Mouse (Mus musculus) embryonic stem cell, embryonic (primary cell): Measurements from ENCODE around the gene Ctnnd2.

Experiments
- CTCF ChIA-PET, 4 experiments: fragments of 300-600 bp in 2 of 4; fragments of 350-600 bp in 2 of 4; sonication (Branson Sonifier 250); formaldehyde crosslinking; loops; one replicate each; lab custom pipeline; 2022; ENCODE audit warnings: inconsistent platforms in 2 of 4; lab: Charles Lee
- POLR2A ChIA-PET, 4 experiments: fragments of 300-600 bp in 2 of 4; fragments of 350-600 bp in 2 of 4; sonication (Branson Sonifier 250); formaldehyde crosslinking; loops; one replicate each; lab custom pipeline; 2022; ENCODE audit warnings: antibody characterized with exemption in 4 of 4, inconsistent platforms in 1 of 4; lab: Charles Lee

The Ctnnd2 gene

DNA sequence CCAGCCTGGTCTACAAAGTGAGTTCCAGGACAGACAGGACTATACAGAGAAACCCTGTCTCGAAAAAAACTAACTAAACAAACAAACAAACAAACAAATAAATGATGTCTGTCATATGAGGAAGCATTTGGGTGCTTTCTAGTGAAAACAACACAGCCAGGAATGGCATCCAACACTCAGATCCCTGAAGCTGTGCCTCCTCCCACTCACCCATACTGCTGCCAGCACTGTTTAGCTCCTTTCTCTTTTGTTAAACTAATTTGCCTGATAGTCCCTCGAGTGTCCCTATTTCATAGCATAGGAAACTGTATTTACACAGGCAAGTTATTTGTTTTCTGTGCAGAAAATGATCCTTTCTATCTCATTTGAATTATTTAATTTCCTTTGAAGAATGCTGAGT, 546.8 kb downstream of the Ctnnd2 start:
- ChIA-PET POLR2A (no interaction called here), CTCF (no interaction called here)

DNA sequence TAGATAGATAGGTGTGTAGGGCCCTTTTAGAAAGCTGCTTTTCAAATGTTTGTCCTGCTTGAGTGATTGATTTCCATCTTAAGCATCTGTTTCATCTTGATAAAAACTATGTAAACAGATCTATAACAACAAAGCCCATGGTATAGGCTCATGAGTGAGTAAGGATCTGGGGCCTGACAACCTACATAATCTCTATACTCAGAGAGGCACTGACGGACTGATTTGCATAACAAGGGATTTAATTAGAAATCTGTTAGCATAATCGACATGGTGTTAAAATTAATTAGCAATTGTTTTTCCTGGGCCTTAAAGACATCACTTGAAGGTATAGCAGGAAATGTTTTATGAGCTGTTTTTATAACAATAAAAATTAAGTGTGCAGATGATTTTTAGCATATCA, 548.7 kb downstream of the Ctnnd2 start:
- CTCF ChIA-PET, result no interaction called here

DNA sequence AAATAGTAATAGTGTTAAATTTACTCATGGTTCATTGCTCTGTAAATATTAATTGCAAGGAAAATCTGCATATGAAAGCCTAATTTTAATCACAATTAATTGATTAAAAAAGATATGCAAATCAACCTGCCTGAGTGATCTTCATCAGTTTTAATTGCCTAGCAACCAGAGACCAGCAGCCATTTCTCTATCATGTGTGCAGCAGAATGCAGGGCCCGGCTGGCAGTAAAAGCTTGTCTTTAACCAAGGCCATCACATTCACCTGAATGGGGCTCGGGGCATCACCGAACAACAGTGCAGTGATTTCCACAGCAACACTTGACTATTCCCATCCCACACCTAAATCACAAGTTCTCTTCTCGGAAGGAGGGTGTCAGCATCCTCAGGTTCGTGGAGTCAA, 553.7 kb downstream of the Ctnnd2 start:
- ChIA-PET CTCF (interaction anchor here in 3 of 4 experiments (0.7 to 1.3 kb wide), 2 partner anchors 15 to 16 kb away, joined by 3 to 5 read pairs (median 4); no protein-coding TSS in a partner anchor), POLR2A (interaction anchor here in 1 of 4 experiments (1.8 kb wide), 1 partner anchor 9 kb away, joined by 5 read pairs; no protein-coding TSS in a partner anchor)

More for the DNA sequence above, 548.7 kb downstream of the Ctnnd2 start:
- POLR2A ChIA-PET, result interaction anchor here in 1 of 4 experiments (0.6 kb wide), 3 partner anchors 35 to 1773 kb away, joined by 3 to 9 read pairs (median 3); no protein-coding TSS in a partner anchor

DNA sequence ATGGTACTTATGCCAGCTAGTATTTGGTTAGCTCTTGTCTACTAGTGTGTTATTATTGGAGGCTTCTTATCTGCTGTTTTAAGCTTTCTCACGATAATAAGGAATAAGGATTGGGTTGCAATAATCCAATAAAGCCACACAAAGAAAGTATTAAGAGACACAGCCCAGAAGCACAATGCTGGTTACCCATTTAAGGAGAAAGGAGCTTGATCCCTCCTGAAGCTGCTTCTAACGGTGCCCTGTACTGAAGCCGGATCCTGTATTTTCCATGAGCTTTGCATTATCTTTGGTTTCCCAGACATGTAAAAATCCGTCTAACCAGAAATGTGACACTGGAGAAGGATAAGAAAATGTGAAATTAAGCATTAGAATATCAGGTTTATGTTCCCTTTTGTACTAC, 565.8 kb downstream of the Ctnnd2 start:
- POLR2A ChIA-PET, result no interaction called here
- CTCF ChIA-PET, result interaction anchor here in 1 of 4 experiments (0.6 kb wide), 1 partner anchor 14 kb away, joined by 8 read pairs; no protein-coding TSS in a partner anchor

DNA sequence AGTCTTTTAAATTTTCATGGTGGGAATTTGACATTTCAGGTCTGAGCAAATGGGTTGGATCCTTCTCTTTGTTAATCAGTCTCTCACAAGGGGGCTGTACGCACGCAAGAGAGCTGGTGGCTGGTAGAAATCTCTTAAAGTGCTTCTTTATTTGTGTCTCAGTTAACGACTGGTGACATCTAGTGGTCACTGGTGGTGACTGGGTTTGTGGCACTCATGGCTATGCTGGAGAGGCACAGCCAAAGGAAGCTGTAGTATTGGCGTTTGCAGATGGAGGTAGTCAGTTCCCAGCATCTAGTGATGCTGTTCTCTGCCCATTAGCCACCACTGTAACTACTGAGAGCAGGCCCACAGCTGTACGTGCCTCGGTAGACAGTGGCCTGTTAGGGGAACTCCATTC, 568.3 kb downstream of the Ctnnd2 start:
- POLR2A ChIA-PET, result interaction anchor here in 1 of 4 experiments (0.9 kb wide), 1 partner anchor 94 kb away, joined by 3 read pairs; no protein-coding TSS in a partner anchor

GRCm38 (mm10) chr15:30757991-30758390, 585.6 kb downstream of the Ctnnd2 start:
- ChIA-PET POLR2A (no interaction called here), CTCF (interaction anchor here in 1 of 4 experiments (0.7 kb wide), 1 partner anchor 392 kb away, joined by 5 read pairs; no protein-coding TSS in a partner anchor)

More for the DNA sequence above, 568.3 kb downstream of the Ctnnd2 start:
- CTCF ChIA-PET, result interaction anchor here (0.5 to 1.4 kb wide), 21 partner anchors 9 to 524 kb away, joined by 3 to 14 read pairs (median 4); partner anchors contain the start of gene Dap (in 1 of the 4)

GRCm38 (mm10) chr15:30762211-30762610, 589.8 kb downstream of the Ctnnd2 start:
- ChIA-PET CTCF (no interaction called here), POLR2A (no interaction called here)

DNA sequence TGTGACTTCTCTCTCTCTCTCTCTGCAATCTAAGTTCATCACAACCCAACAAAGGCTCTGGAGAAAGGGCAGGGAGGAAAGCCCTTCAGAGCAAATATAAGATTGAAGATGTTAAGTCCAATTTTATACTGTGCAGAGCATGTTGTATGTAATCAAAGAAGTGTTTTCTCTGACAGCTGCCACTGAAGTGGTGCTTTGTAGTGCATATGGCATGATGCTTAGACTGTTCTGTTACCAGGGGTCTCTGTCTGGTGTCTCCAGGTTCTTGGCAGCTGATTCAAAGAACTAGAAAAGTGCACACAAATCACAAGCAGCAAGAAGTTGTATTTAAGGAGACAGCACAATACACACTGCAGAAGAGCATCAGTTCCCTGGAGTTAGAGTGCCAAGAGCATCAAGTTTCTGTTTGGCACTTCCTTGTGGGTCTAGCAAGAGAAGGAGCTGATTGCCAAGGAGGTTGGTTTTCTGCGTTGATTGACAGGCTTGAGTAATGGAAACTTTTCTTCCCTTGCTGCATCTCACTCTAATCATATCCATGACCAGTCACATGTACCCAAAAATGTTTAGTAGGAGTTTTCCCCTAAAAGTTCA, 590.4 kb downstream of the Ctnnd2 start:
- ChIA-PET POLR2A (no interaction called here), CTCF (no interaction called here)

- ChIA-PET POLR2A (no interaction called here), CTCF (no interaction called here)
These were observed 604.5 kb downstream of the Ctnnd2 start for GRCm38 (mm10) chr15:30776931-30777330.

DNA sequence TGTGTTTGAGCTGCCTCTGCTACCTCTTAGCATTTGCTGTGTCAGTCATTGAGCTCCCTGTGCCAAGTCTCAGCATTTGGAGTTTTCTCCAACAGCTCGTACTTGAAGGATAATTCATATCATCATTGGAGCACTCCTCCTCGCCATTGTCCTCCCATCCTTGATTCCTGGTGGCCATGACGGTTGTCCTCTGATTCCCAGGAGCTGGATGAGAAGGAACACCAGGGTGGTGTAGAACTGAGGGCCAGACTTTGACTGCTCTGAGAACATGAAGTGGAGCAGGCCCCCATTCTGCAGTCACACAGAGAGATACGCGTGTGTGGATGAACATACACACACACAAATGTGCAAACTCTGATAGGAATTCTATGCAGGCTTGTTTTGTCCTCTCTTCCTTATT, 605.4 kb downstream of the Ctnnd2 start:
- ChIA-PET CTCF (no interaction called here), POLR2A (no interaction called here)

- POLR2A ChIA-PET, result no interaction called here
- CTCF ChIA-PET, result no interaction called here
These were observed 607.5 kb downstream of the Ctnnd2 start for GRCm38 (mm10) chr15:30779903-30780302.

- CTCF ChIA-PET, result interaction anchor here in 1 of 4 experiments (0.7 kb wide), 1 partner anchor 218 kb away, joined by 3 read pairs; no protein-coding TSS in a partner anchor
- POLR2A ChIA-PET, result no interaction called here
These were observed 608.6 kb downstream of the Ctnnd2 start for GRCm38 (mm10) chr15:30780977-30781376.

DNA sequence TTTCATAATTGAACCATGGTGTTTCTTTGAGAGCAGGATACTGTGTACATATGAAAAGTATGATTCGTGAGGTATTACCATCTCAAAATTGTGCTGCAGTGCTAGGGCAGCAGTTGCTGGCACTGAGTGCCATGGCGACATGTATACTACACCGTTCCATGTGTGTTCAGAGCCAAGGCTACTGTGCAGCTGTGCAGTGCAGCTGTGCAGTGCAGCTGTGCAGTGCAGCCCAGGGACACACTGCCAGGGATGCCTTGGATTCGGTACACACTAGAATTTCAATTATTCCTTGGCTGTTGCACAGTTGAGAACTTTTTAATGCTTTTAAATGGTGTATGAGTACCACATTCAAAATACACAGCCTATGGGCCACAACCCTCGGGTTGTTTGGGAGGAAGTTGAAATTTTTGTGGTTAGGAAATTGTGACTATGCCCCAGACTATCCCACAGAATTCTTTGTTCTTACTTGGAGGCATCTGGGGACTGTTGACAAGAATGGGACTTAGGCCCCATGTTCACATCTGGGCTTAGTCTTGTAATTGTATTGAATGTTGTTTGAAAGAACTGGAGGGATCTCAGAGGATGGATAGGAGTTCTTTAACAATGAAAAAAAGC, 613.4 kb downstream of the Ctnnd2 start:
- CTCF ChIA-PET, result no interaction called here
- POLR2A ChIA-PET, result no interaction called here

DNA sequence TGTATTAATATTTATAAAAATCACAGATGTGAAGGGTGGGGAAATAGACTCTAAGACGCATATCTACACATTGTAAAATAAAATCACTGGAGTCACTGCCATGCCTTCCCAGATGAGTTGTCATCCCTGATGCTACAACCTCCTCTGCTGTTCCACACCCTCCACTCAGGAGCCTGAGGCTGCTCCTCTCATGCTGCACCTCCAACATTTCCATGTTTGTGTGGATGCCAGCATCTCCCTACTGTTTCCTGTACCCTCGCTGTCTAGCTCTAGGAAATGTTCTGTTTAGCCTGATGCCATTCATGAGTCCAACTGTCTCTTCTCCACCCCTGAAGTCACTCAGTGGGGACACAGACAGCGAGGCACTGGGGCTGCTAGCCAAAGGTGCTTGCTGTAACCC, 620.9 kb downstream of the Ctnnd2 start:
- ChIA-PET POLR2A (no interaction called here), CTCF (no interaction called here)

- POLR2A ChIA-PET, result no interaction called here
- CTCF ChIA-PET, result interaction anchor here in 1 of 4 experiments (0.7 kb wide), 1 partner anchor 370 kb away, joined by 3 read pairs; no protein-coding TSS in a partner anchor
These were observed 623.3 kb downstream of the Ctnnd2 start for GRCm38 (mm10) chr15:30795723-30796122.

- POLR2A ChIA-PET, result interaction anchor here in 1 of 4 experiments (0.5 kb wide), 1 partner anchor 330 kb away, joined by 4 read pairs; no protein-coding TSS in a partner anchor
- CTCF ChIA-PET, result no interaction called here
These were observed 655.3 kb downstream of the Ctnnd2 start for GRCm38 (mm10) chr15:30827424-30828263.

GRCm38 (mm10) chr15:30857277-30858176, 685.1 kb downstream of the Ctnnd2 start:
- CTCF ChIA-PET, result no interaction called here
- POLR2A ChIA-PET, result interaction anchor here in 1 of 4 experiments (1.3 kb wide), 1 partner anchor 15 kb away, joined by 4 read pairs; no protein-coding TSS in a partner anchor

DNA sequence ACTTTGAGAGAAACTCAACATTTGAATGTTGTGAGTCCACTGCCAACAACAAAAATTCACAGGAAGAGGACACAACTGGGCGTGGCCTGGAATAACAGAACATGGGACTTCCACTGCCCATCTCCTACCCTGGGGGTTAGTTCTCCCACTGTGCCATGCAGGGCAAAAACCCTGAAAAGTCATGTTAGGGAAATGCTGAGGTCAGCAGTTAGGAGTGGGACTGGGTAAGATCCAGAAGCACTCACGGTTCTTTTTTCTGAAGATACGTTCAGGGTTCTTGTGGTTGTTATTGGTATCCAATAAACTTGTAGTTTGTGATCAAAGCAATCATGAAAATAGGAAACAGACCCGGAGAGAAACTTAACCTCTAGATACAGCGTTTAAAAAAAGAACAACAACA, 695.0 kb downstream of the Ctnnd2 start:
- ChIA-PET POLR2A (no interaction called here), CTCF (no interaction called here)
